Mouse (Mus musculus): ENCODE measurements around the gene Lemd2. TPM values are rescaled to one million over a fixed set of nuclear protein-coding genes. Genes with fewer than 3 reads are reported as not detected.

The Lemd2 gene
- polyA plus RNA-seq, 2 experiments, result 3.1 to 16.4 TPM

- TF ChIP-seq CTCF (IDR thresholded peaks at IDR 0.05; ENCODE audit: low read depth) (no peak), EP300 (IDR thresholded peaks at IDR 0.05; ENCODE audit: low read depth) (no peak)
- DNase-seq (ENCODE audit: low read depth in 3 of 3, low spot score in 3 of 3) (no peak), ATAC-seq (ENCODE audit: insufficient read depth) (no peak)
- Histone ChIP-seq H3K27ac (no peak overlapping the region), H3K4me2 (ENCODE audit: low read depth) (no peak overlapping the region), H3K36me3 (replicated peaks; ENCODE audit: control insufficient read depth, insufficient read depth, low read depth) (no peaks in the 10 kb centered on the region), H3K4me1 (replicated peaks; ENCODE audit: control insufficient read depth in 2 of 2, insufficient read depth in 2 of 2, low read length in 1 of 2) (peaks cover 0 to under 1% of the 10 kb centered on the region in 2 experiments; a peak in 1 of 4 replicates), H3K27me3 (ENCODE audit: control insufficient read depth, insufficient read depth, low read length) (no peaks in the 10 kb centered on the region), H3K9me3 (ENCODE audit: control insufficient read depth, low read length) (peaks cover 3% of the 10 kb centered on the region), H3K4me3 (ENCODE audit: insufficient read depth in 1 of 2, low read depth in 2 of 2, low read length in 2 of 2) (no peak overlapping the region), H3K9ac (replicated peaks) (no peak overlapping the region)
- 75% methylated on average over 4 of the region's 4 CpGs for WGBS (ENCODE audit: insufficient replicate concordance)
Measured at GRCm38 (mm10) chr17:27176754-27177153, 27.5 kb downstream of the Lemd2 start.

GRCm38 (mm10) chr17:27176287-27176686 lies 28.0 kb downstream of the Lemd2 start:
- Histone ChIP-seq H3K9ac (replicated peaks) (no peak overlapping the region), H3K4me1 (replicated peaks; ENCODE audit: control insufficient read depth in 2 of 2, insufficient read depth in 2 of 2, low read length in 1 of 2) (no peaks in the 10 kb centered on the region), H3K4me3 (ENCODE audit: insufficient read depth in 1 of 2, low read depth in 2 of 2, low read length in 2 of 2) (no peak overlapping the region), H3K9me3 (ENCODE audit: control insufficient read depth, low read length) (peaks cover 3% of the 10 kb centered on the region), H3K27me3 (ENCODE audit: control insufficient read depth, insufficient read depth, low read length) (no peaks in the 10 kb centered on the region), H3K4me2 (ENCODE audit: low read depth) (no peak overlapping the region), H3K27ac (no peak overlapping the region), H3K36me3 (replicated peaks; ENCODE audit: control insufficient read depth, insufficient read depth, low read depth) (no peaks in the 10 kb centered on the region)
- ATAC-seq (ENCODE audit: insufficient read depth) (no peak), DNase-seq (ENCODE audit: low read depth in 3 of 3, low spot score in 3 of 3) (no peak)
- no peak for TF ChIP-seq EP300 (IDR thresholded peaks at IDR 0.05; ENCODE audit: low read depth)
- no peak for TF ChIP-seq CTCF (IDR thresholded peaks at IDR 0.05; ENCODE audit: low read depth)
- WGBS (ENCODE audit: insufficient replicate concordance), result 61% methylated on average over 3 of the region's 3 CpGs

- no peaks in the 10 kb centered on the region for H3K4me1 ChIP-seq (replicated peaks; ENCODE audit: control insufficient read depth in 2 of 2, insufficient read depth in 2 of 2, low read length in 1 of 2)
- 41% methylated on average over 14 of the region's 14 CpGs for WGBS (ENCODE audit: insufficient replicate concordance)
- H3K4me3 ChIP-seq (ENCODE audit: insufficient read depth in 1 of 2, low read depth in 2 of 2, low read length in 2 of 2), result no peak overlapping the region
- no peaks in the 10 kb centered on the region for H3K27me3 ChIP-seq (ENCODE audit: control insufficient read depth, insufficient read depth, low read length)
- no peak overlapping the region for H3K27ac ChIP-seq
- DNase-seq (ENCODE audit: low read depth in 3 of 3, low spot score in 3 of 3), result no peak
- H3K9me3 ChIP-seq (ENCODE audit: control insufficient read depth, low read length), result peaks cover 3% of the 10 kb centered on the region
- ATAC-seq (ENCODE audit: insufficient read depth), result no peak
- no peak overlapping the region for H3K9ac ChIP-seq (replicated peaks)
- H3K36me3 ChIP-seq (replicated peaks; ENCODE audit: control insufficient read depth, insufficient read depth, low read depth), result no peaks in the 10 kb centered on the region
- no peak overlapping the region for H3K4me2 ChIP-seq (ENCODE audit: low read depth)
- no peak for TF ChIP-seq EP300 (IDR thresholded peaks at IDR 0.05; ENCODE audit: low read depth)
- no peak for TF ChIP-seq CTCF (IDR thresholded peaks at IDR 0.05; ENCODE audit: low read depth)
Measured at GRCm38 (mm10) chr17:27175196-27175874, 28.9 kb downstream of the Lemd2 start.

GRCm38 (mm10) chr17:27173715-27174114 lies 30.6 kb downstream of the Lemd2 start:
- no peak for DNase-seq (ENCODE audit: low read depth in 3 of 3, low spot score in 3 of 3)
- TF ChIP-seq EP300 (IDR thresholded peaks at IDR 0.05; ENCODE audit: low read depth), result no peak
- no peak for TF ChIP-seq CTCF (IDR thresholded peaks at IDR 0.05; ENCODE audit: low read depth)
- no peak overlapping the region for H3K4me2 ChIP-seq (ENCODE audit: low read depth)
- H3K4me3 ChIP-seq (ENCODE audit: insufficient read depth in 1 of 2, low read depth in 2 of 2, low read length in 2 of 2), result no peak overlapping the region
- no peak for ATAC-seq (ENCODE audit: insufficient read depth)
- H3K9me3 ChIP-seq (ENCODE audit: control insufficient read depth, low read length), result peaks cover 1% of the 10 kb centered on the region
- H3K36me3 ChIP-seq (replicated peaks; ENCODE audit: control insufficient read depth, insufficient read depth, low read depth), result no peaks in the 10 kb centered on the region
- H3K9ac ChIP-seq (replicated peaks), result no peak overlapping the region
- no peaks in the 10 kb centered on the region for H3K27me3 ChIP-seq (ENCODE audit: control insufficient read depth, insufficient read depth, low read length)
- WGBS (ENCODE audit: insufficient replicate concordance), result 22% methylated on average over 3 of the region's 3 CpGs
- H3K27ac ChIP-seq, result no peak overlapping the region
- H3K4me1 ChIP-seq (replicated peaks; ENCODE audit: control insufficient read depth in 2 of 2, insufficient read depth in 2 of 2, low read length in 1 of 2), result no peaks in the 10 kb centered on the region

GRCm38 (mm10) chr17:27172459-27172858 lies 31.8 kb downstream of the Lemd2 start:
- WGBS (ENCODE audit: insufficient replicate concordance), result 66% methylated on average over 9 of the region's 9 CpGs
- Histone ChIP-seq H3K4me1 (replicated peaks; ENCODE audit: control insufficient read depth in 2 of 2, insufficient read depth in 2 of 2, low read length in 1 of 2) (no peaks in the 10 kb centered on the region), H3K27me3 (ENCODE audit: control insufficient read depth, insufficient read depth, low read length) (no peaks in the 10 kb centered on the region), H3K4me2 (ENCODE audit: low read depth) (no peak overlapping the region), H3K27ac (no peak overlapping the region), H3K4me3 (ENCODE audit: insufficient read depth in 1 of 2, low read depth in 2 of 2, low read length in 2 of 2) (no peak overlapping the region), H3K36me3 (replicated peaks; ENCODE audit: control insufficient read depth, insufficient read depth, low read depth) (no peaks in the 10 kb centered on the region), H3K9me3 (ENCODE audit: control insufficient read depth, low read length) (no peaks in the 10 kb centered on the region), H3K9ac (replicated peaks) (no peak overlapping the region)
- no peak for DNase-seq (ENCODE audit: low read depth in 3 of 3, low spot score in 3 of 3)
- ATAC-seq (ENCODE audit: insufficient read depth), result no peak
- TF ChIP-seq CTCF (IDR thresholded peaks at IDR 0.05; ENCODE audit: low read depth), result no peak
- no peak for TF ChIP-seq EP300 (IDR thresholded peaks at IDR 0.05; ENCODE audit: low read depth)

Data from liver, embryonic 14.5 days (tissue).